Mouse (Mus musculus): ENCODE results near the gene Akap11. TPM values are rescaled to one million over a fixed set of nuclear protein-coding genes. Genes with fewer than 3 reads are reported as not detected.

The Akap11 gene
- polyA plus RNA-seq, 1 experiment from 2014 or later, result 34.5 TPM

DNA sequence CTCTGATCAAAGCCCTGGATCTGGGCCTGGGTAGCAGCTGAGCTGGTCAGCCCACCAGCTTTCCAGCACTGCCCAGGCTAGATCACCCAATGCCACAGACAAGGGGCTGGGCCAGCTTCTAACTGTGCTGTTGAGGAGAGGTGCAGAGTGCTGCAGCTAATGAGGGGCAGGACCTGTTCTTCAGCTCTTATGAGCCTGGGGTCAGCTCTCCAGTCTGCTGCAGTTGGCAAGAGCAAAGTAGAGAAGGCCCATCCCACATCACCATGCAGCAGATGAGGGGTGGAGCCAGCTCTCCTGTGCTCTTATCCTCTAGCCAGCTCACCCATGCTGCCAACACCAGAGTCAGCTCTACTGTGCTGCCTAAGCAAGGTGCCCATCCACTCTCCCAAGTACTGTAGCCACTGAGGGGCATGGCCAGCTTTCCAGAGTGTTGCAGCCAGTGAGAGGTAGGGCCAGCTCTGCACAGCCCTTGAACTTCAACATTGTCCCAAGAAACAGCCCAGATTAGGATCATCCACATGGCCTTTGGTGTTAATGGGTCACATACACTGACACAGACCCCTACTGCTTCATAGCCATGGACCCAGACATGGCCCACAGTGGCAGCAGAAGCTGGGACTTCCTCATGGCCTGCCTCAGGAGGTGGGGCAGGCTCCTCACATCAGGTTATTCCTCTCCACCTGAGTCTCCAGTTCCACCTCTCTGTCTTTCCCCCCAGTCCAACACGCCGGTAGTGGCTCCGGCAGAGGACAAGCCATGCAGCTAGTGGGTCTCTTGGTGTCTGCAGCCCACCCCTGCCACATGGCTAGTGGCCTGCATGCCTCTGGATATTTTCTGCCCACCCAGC lies 10.8 kb downstream of the Akap11 start:
- peaks cover 3% of the 10 kb centered on the region; the same call in 1 of the 2 replicates for H3K4me1 ChIP-seq
- no peaks in the 10 kb centered on the region for H3K9me3 ChIP-seq
- H3K36me3 ChIP-seq (replicated peaks), result 0 out of 2 replicates have a peak, but pooled peaks cover 5% of the 10 kb centered on the region
- H3K4me2 ChIP-seq, result no peak overlapping the region
- no peak overlapping the region for H3K9ac ChIP-seq
- ATAC-seq (ENCODE audit: low FRiP score), result no peak; the same call in 1 of the 2 replicates
- H3K4me3 ChIP-seq (replicated peaks), result no peak overlapping the region
- no peaks in the 10 kb centered on the region for H3K27me3 ChIP-seq
- 95% methylated on average over 3 of the region's 3 CpGs for WGBS
- no peak overlapping the region for H3K27ac ChIP-seq

DNA sequence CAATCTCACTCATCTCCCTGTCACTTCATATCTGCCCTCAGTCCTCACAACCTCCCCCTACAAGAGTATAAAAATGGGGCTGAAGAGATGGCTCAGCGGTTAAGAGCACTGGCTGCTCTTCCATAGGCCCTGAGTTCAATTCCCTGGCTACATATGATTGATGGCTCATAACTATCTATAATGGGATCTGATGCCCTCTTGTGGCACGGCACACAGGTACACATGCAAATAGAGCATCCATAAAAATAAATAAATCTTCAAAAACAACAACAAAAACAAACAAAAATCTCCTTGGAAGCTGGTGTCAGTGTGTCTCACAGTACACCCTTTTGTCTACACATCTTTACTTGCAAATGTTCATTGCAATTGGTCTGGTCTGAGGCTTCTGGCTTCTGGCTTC lies 11.5 kb downstream of the Akap11 start:
- Histone ChIP-seq H3K4me1 (peaks cover 3% of the 10 kb centered on the region; the same call in 1 of the 2 replicates), H3K9me3 (no peaks in the 10 kb centered on the region), H3K27ac (no peak overlapping the region), H3K9ac (no peak overlapping the region), H3K36me3 (replicated peaks) (0 out of 2 replicates have a peak, but pooled peaks cover 5% of the 10 kb centered on the region), H3K4me3 (replicated peaks) (no peak overlapping the region), H3K27me3 (no peaks in the 10 kb centered on the region), H3K4me2 (no peak overlapping the region)
- no peak for ATAC-seq (ENCODE audit: low FRiP score)
- WGBS, result 93% methylated on average over 2 of the region's 2 CpGs

DNA sequence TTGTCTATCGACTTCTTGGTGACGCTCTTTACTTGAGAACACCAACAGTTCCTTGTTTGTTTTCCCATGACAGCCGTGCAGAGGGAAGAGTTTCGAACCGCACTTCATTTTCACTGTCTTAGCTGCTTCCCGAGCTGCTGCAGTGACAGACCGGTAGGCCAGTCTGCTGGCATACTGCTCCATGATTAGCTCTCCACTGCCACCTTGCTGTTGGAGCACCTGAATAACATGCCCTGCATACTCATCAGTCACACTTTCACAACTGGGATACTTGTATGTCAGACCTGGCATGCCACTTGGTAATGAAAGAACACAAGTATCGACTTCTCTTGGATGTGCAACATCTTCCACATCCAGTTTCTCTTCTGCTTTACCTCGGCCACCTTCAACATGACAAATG lies 25.9 kb downstream of the Akap11 start:
- peaks cover 62% of the 10 kb centered on the region for H3K36me3 ChIP-seq (replicated peaks)

DNA sequence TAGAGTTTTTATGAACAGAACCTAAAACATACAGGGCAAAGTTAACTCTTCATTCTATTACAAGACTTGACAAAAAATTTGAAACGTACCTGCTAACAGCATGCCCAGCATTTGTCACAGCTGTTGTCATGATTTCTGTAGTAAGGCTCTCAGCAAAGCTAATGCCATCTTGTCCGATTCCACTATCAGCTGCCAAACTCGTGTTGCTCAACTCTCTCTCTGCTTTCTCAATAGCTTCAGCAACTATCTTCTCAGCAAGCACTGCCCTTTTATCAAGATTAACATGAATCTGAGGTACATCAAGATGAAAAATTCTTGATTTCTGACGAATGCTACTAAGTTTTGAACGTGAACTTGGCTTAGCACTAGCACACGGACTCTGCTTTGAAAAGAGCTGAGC lies 26.8 kb downstream of the Akap11 start:
- Histone ChIP-seq H3K36me3 (replicated peaks) (peaks cover 68% of the 10 kb centered on the region), H3K4me2 (no peak overlapping the region), H3K9me3 (no peaks in the 10 kb centered on the region), H3K27me3 (no peaks in the 10 kb centered on the region), H3K4me1 (no peaks in the 10 kb centered on the region), H3K4me3 (replicated peaks) (no peak overlapping the region), H3K27ac (no peak overlapping the region), H3K9ac (no peak overlapping the region)
- ATAC-seq (ENCODE audit: low FRiP score), result no peak
- 95% methylated on average over 6 of the region's 6 CpGs for WGBS

More for the DNA sequence above, 25.9 kb downstream of the Akap11 start:
- Histone ChIP-seq H3K27ac (no peak overlapping the region), H3K9ac (no peak overlapping the region), H3K9me3 (no peaks in the 10 kb centered on the region), H3K4me1 (no peaks in the 10 kb centered on the region), H3K4me3 (replicated peaks) (no peak overlapping the region), H3K4me2 (no peak overlapping the region), H3K27me3 (no peaks in the 10 kb centered on the region)
- WGBS, result 85% methylated on average over 9 of the region's 9 CpGs
- ATAC-seq (ENCODE audit: low FRiP score), result no peak

DNA sequence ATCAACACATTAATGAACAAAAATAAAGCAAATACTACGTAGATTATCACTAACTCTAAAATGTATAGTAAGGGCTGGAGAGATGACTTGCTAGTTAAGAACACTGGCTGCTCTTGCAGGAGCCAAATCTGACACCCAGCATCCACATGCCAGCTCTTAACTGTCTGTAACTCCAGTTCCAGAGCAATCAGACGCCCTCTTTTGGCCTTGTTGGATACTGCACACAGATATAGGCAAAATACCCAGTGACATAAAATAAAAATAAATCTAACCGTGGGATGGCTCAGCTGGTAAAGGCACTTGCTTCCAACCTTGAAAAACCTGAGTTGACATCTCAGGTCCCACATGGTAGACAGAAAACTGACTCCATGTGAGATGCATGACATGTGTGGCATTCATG lies 36.0 kb downstream of the Akap11 start:
- peaks cover 25% of the 10 kb centered on the region for H3K36me3 ChIP-seq (replicated peaks)
- H3K27ac ChIP-seq, result no peak overlapping the region
- no peaks in the 10 kb centered on the region for H3K9me3 ChIP-seq
- no peak for ATAC-seq (ENCODE audit: low FRiP score)
- no peak overlapping the region for H3K4me2 ChIP-seq
- H3K4me1 ChIP-seq, result no peaks in the 10 kb centered on the region
- WGBS, result 75% methylated on average over 3 of the region's 3 CpGs
- no peak overlapping the region for H3K4me3 ChIP-seq (replicated peaks)
- H3K9ac ChIP-seq, result no peak overlapping the region
- no peaks in the 10 kb centered on the region for H3K27me3 ChIP-seq

DNA sequence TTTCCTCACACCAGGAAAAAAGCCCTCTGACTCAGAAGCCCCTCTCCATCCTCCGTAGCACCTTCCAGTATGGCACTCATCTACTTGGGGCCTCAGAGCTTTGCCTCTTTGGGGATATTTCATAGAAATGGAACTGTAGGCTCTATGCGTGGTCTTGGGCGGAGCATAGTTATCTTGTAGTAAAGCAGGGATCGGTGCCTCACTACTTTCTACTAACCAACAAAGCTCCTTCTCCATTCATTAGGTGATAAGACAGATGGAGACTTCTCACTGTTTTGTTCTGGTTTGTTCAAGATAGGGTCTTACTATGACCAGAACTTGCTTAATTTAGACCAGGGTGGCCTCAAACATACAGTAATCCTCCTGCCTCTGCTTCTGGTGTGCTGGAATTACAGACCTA lies 39.9 kb downstream of the Akap11 start:
- Histone ChIP-seq H3K27me3 (no peaks in the 10 kb centered on the region), H3K27ac (no peak overlapping the region), H3K36me3 (replicated peaks) (peaks cover 27% of the 10 kb centered on the region), H3K4me3 (replicated peaks) (no peak overlapping the region), H3K9ac (no peak overlapping the region), H3K4me2 (no peak overlapping the region), H3K9me3 (no peaks in the 10 kb centered on the region), H3K4me1 (no peaks in the 10 kb centered on the region)
- no peak for ATAC-seq (ENCODE audit: low FRiP score)
- 98% methylated on average over 4 of the region's 4 CpGs for WGBS

DNA sequence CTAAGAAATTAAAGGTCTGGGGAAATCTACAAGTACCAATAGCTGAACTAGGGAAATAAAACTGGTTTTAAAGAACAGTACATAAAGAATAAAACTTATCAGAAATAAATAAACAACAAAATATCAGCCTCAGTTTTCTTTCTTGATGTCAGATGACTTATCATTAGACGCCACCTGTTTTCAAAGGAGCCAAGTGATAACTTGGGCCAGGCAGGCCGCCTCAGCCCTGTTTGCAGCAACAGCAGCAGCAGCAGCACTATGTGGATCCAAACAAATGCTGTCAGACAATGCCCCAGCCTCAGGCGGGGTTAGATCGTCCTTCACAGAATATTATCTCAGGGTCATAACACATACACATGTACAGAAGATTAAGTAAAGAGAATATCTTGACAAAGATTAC lies 41.4 kb downstream of the Akap11 start:
- Histone ChIP-seq H3K36me3 (replicated peaks) (peaks cover 29% of the 10 kb centered on the region), H3K4me1 (no peaks in the 10 kb centered on the region), H3K9me3 (no peaks in the 10 kb centered on the region), H3K4me2 (no peak overlapping the region), H3K27me3 (no peaks in the 10 kb centered on the region), H3K9ac (no peak overlapping the region), H3K27ac (no peak overlapping the region), H3K4me3 (replicated peaks) (no peak overlapping the region)
- WGBS, result 84% methylated on average over 4 of the region's 4 CpGs
- no peak for ATAC-seq (ENCODE audit: low FRiP score)

DNA sequence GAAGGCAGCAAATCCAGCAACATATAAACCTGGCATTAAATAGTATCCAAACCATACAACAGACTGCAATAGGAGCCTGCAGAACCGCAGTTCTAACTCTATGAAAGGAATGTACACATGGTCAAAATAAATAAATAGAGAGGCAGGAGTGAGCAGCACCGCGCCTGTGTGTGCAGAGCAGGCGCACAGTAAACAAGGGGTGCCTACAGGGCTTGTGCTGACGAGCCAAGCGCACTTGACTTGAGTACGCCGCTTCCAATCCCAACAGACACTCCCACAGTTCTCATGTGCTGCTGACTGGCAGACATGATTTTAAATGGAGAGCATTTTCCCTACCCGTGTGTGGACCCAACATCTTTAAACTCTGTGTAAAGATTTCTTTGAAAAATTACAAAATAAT lies 44.0 kb downstream of the Akap11 start:
- WGBS, result 85% methylated on average over 9 of the region's 9 CpGs

DNA sequence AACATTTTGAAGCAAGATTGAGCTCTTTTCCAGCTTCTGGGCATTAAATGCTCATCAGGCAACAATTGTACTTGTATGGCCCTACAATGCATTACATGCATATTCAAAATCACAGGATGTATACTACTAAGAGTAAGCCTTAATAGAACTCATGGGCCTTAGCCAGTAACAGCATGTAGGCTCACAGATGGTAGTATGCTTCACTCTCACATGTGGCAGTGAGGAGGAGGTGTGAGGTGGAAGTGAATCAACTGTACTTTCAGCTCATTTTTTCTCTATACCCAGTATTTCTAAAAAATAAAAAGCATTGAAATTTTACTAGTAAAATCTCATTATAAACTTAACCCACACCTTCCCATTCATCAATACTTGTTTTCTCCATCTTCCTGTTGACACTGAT lies 45.2 kb downstream of the Akap11 start:
- Histone ChIP-seq H3K4me2 (no peak overlapping the region), H3K4me3 (replicated peaks) (no peak overlapping the region), H3K9me3 (no peaks in the 10 kb centered on the region), H3K4me1 (no peaks in the 10 kb centered on the region), H3K9ac (no peak overlapping the region), H3K27me3 (no peaks in the 10 kb centered on the region), H3K27ac (no peak overlapping the region), H3K36me3 (replicated peaks) (peaks cover 22% of the 10 kb centered on the region)
- no peak for ATAC-seq (ENCODE audit: low FRiP score)

More for the DNA sequence above, 44.0 kb downstream of the Akap11 start:
- Histone ChIP-seq H3K4me2 (no peak overlapping the region), H3K27me3 (no peaks in the 10 kb centered on the region), H3K27ac (no peak overlapping the region), H3K9me3 (no peaks in the 10 kb centered on the region), H3K4me1 (no peaks in the 10 kb centered on the region), H3K4me3 (replicated peaks) (no peak overlapping the region), H3K36me3 (replicated peaks) (peaks cover 27% of the 10 kb centered on the region), H3K9ac (no peak overlapping the region)
- no peak for ATAC-seq (ENCODE audit: low FRiP score)

DNA sequence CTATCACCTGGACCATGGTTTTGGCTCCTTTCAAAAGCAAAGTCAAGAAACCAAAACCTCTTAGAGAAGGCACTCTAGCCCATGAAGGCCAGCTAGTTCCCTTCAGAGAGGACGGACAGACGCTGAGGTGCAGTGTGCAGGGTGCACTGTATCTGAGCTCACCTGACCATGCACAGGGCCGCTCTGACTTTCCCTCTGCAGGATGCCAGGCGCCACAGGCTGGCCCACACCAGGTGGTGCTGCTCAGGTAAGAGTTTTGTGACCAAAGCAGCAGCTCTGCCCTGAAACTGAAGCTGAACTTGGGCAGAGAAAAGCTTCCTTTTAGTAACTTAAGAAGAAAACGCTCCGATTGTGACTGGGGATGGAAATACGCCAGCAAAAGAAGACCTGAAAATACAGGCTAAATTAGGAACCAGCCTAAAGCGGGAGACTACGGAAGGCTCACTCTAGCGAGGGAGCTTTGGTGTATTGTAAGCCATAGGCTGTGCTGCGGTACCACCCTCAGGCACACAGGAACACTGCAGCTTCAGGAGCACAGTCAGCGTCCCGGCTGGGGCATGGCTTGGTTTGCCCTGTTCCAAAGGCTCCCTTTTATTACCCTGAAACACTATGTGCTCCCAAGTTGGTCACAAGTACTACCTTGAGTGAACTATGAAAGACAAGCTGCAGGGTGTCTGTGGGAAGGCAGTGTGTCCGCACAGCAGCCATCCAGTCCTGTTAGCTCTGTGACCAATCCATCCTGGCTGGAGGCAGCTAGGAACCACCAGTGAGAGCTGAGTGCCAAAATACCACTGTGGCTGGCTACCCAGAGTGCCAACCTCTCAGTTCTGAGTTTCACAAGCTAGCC lies 54.0 kb downstream of the Akap11 start:
- peaks cover 4% of the 10 kb centered on the region for H3K4me1 ChIP-seq
- H3K27ac ChIP-seq, result no peak overlapping the region
- H3K9me3 ChIP-seq, result no peaks in the 10 kb centered on the region
- 20% methylated on average over 14 of the region's 14 CpGs for WGBS
- H3K9ac ChIP-seq, result no peak overlapping the region
- peak; percentile 84 for ATAC-seq (ENCODE audit: low FRiP score)
- no peaks in the 10 kb centered on the region for H3K27me3 ChIP-seq
- no peak overlapping the region for H3K4me3 ChIP-seq (replicated peaks)
- H3K4me2 ChIP-seq, result peak overlapping the region; percentile 19
- H3K36me3 ChIP-seq (replicated peaks), result no peaks in the 10 kb centered on the region

DNA sequence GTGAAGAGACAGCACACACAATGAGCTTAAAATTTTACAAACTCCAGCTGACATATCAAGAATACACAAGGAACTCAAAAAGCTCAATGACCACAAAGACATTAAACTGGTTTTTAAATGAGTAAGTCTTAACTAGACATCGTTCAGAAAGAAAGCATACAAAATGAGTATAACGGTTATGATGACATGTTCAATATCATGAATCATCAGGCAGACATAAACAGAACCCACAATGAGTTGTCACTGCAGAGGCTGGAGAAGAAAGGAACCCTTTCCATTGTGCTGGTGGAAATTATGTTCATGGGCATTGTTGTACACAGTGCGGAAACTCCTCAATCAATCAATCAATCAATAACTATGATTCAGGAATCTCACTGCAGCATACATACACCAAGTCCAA lies 62.5 kb downstream of the Akap11 start:
- no peak overlapping the region for H3K9ac ChIP-seq
- no peak overlapping the region for H3K4me3 ChIP-seq (replicated peaks)
- no peak overlapping the region for H3K4me2 ChIP-seq
- ATAC-seq (ENCODE audit: low FRiP score), result no peak
- H3K27ac ChIP-seq, result no peak overlapping the region
- H3K27me3 ChIP-seq, result no peaks in the 10 kb centered on the region
- H3K36me3 ChIP-seq (replicated peaks), result no peaks in the 10 kb centered on the region
- WGBS, result 95% methylated on average over 3 of the region's 3 CpGs
- H3K4me1 ChIP-seq, result no peaks in the 10 kb centered on the region
- H3K9me3 ChIP-seq, result no peaks in the 10 kb centered on the region

DNA sequence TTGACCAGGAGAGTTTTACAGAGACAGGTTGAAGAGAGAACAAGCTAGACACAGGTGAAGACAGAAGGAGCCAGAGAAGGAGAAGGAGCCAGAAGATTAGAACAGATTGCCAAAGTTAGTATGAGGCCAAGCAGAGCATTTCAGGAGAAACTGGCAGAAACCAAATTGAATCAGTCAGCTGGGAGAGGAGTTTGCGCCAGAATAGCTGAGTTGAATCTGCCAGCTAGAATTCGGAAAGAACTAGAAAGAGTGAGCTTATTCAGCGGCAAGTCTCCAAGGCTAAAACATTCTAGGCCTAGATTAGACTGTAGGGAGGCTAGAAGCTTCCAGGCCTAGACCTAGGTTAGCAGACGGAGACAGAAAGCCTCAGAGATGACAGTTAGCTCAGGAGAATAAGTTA lies 65.9 kb downstream of the Akap11 start:
- Histone ChIP-seq H3K4me2 (no peak overlapping the region), H3K4me1 (no peaks in the 10 kb centered on the region), H3K9ac (no peak overlapping the region), H3K9me3 (no peaks in the 10 kb centered on the region), H3K27me3 (no peaks in the 10 kb centered on the region), H3K4me3 (replicated peaks) (no peak overlapping the region), H3K36me3 (replicated peaks) (no peaks in the 10 kb centered on the region), H3K27ac (no peak overlapping the region)
- no peak for ATAC-seq (ENCODE audit: low FRiP score)
- WGBS, result 94% methylated on average over 4 of the region's 4 CpGs
